Mouse (Mus musculus) left cerebral cortex, adult 2 months (tissue): ENCODE data around the gene Pogk. TPM values are rescaled to one million over a fixed set of nuclear protein-coding genes. Genes with fewer than 3 reads are reported as not detected.

Experiments used
- DNase-seq, 2 experiments: peaks; one replicate each; pipeline ENCODE4 v3.0.0; 2021 to 2022; ENCODE audit warnings: low spot score in 2 of 2, mixed read lengths in 1 of 2; ENCODE audit errors: extremely low spot score in 1 of 2
- H3K27ac ChIP-seq: fragments of 200-600 bp; 2 replicates; pipeline ENCODE4 v1.8.1; 2022
- H3K4me3 ChIP-seq: fragments of 200-600 bp; 2 replicates; pipeline ENCODE4 v1.8.1; 2022
- CTCF ChIP-seq: fragments of 200-600 bp; IDR thresholded peaks from 2 replicates; pipeline ENCODE4 v1.8.1; 2022; ENCODE audit warnings: antibody characterized with exemption, mild to moderate bottlenecking, moderate library complexity
- intact Hi-C: fragments of 180-260 bp; cut with DNase I; formaldehyde crosslinking; loops from one replicate; pipeline ENCODE4 v1.15.1; 2025
- total RNA-seq, 2 experiments: library from RNA; stranded (reverse); gene quantifications; 2 replicates each; pipeline ENCODE4 v1.2.3; 2021

Pogk gene
- total RNA-seq, 2 experiments from 2014 or later = 39.8 to 39.9 TPM

- intact Hi-C loops = loop anchor here (10.0 kb wide), 1 partner anchor 374 kb away; the partner anchor contains the start of gene Pou2f1
- no peak; the same call in 1 of the 2 replicates for TF ChIP-seq CTCF
- peak overlapping the region; percentile 52 for H3K4me3 ChIP-seq
Measured at GRCm38 (mm10) chr1:166378431-166379012, 31.1 kb downstream of the Pogk start.

GRCm38 (mm10) chr1:166377171-166377570 lies 32.5 kb downstream of the Pogk start:
- no peak overlapping the region for H3K4me3 ChIP-seq
- DNase-seq = no peak
- no peak for TF ChIP-seq CTCF
- intact Hi-C loops = loop anchor here (10.0 kb wide), 1 partner anchor 372 kb away; the partner anchor contains the start of gene Pou2f1
- H3K27ac ChIP-seq = no peak overlapping the region

More at GRCm38 (mm10) chr1:166378431-166379012, 31.1 kb downstream of the Pogk start:
- no peak for DNase-seq
- H3K27ac ChIP-seq = peak overlapping the region; percentile 83

DNA sequence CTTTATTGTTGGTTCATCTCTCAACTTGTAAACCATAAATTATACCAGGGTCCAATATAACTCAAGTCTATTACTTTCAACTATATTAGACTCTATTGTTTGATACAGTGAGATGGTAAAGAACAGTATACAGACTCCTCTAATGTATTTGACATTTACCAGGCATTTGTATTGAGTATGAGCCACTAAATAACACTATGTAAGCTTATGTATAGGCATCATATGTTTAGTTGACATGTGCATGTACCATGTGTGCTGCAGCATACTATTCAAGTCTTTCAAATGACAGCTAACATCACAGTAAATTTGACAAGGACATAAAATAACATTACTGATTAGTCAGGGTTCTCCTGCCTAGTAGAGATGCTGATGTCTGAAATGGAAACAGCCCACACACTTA lies 46.5 kb downstream of the Pogk start:
- TF ChIP-seq CTCF = no peak
- DNase-seq = no peak
- H3K4me3 ChIP-seq = no peak overlapping the region
- H3K27ac ChIP-seq = no peak overlapping the region
- intact Hi-C loops = loop anchor here (5.0 to 10.0 kb wide), 4 partner anchors 156 to 591 kb away; no protein-coding TSS in a partner anchor

- no peak for TF ChIP-seq CTCF
- Histone ChIP-seq H3K4me3 (no peak overlapping the region), H3K27ac (no peak overlapping the region)
- intact Hi-C loops = loop anchor here (5.0 to 10.0 kb wide), 4 partner anchors 155 to 590 kb away; no protein-coding TSS in a partner anchor
- DNase-seq = no peak
Measured at GRCm38 (mm10) chr1:166362659-166363058, 47.0 kb downstream of the Pogk start.

- Histone ChIP-seq H3K27ac (no peak overlapping the region), H3K4me3 (no peak overlapping the region)
- peak; percentile 24 for TF ChIP-seq CTCF
- intact Hi-C loops = loop anchor here (5.0 to 10.0 kb wide), 4 partner anchors 155 to 590 kb away; no protein-coding TSS in a partner anchor
- DNase-seq = no peak
Measured at GRCm38 (mm10) chr1:166361842-166362241, 47.8 kb downstream of the Pogk start.

DNA sequence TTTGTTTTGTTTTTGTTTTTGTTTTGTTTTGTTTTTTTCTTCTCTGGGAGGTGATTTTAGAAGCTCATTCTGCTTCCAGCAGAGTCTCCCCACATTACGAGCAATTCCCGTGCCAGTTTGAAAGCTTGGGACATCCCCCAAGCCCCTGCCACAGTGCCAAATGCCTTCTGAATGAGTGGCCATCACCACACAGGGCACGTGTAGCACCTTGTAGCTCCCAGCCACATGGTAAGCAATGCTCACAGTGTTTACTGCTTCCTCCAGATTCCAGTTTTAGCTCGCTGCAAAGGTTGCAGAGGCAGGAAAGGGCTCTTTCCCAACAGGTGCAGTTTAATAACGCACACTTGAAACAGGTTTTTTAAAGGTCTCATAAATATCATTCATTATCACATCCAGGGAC lies 48.8 kb downstream of the Pogk start:
- no peak for TF ChIP-seq CTCF
- intact Hi-C loops = loop anchor here (5.0 to 10.0 kb wide), 4 partner anchors 154 to 589 kb away; no protein-coding TSS in a partner anchor

DNA sequence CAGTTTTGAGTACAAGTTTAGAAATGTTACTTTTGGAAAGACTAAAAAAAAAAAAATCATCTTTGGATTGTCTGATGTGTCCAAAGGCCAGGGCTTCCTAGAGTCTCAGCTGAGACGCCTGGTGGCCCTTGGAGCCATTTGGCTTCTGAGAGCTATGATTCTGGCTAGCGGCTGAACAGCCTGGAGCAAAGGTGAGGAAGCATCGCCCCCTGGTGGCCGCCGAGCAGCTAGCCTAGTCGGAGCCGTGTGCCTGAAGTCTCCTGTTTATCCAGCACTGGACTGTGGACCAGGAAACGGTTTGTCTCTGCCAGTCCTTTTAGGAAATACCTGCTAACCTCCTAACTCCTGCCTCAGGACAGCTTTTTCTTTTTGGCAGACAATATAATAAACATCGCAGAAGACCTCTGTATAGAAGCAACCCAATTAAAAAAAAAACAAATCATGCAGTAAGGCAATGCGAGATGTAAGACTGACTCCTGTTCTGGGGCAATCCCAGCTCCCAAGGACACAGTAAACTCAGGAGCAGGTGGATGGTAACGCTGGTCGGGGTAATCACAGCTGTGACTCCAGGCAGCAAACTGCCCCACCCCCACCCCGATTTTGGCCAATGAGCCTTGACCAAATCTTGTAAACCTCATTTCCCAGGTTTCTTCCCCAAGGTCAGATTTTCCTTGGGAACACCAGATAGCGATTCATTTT lies 49.4 kb downstream of the Pogk start:
- H3K4me3 ChIP-seq = no peak overlapping the region
- peak; percentile 95 for TF ChIP-seq CTCF
- H3K27ac ChIP-seq = no peak overlapping the region
- peak; percentile 89 to 93 for DNase-seq
- intact Hi-C loops = loop anchor here (5.0 to 10.0 kb wide), 4 partner anchors 153 to 588 kb away; no protein-coding TSS in a partner anchor

More for the DNA sequence above, 48.8 kb downstream of the Pogk start:
- Histone ChIP-seq H3K4me3 (no peak overlapping the region), H3K27ac (no peak overlapping the region)
- no peak for DNase-seq

- no peak for DNase-seq
- intact Hi-C loops = loop anchor here (5.0 kb wide), 1 partner anchor 187 kb away; no protein-coding TSS in a partner anchor
- TF ChIP-seq CTCF = no peak; the same call in none of the 2 replicates
- Histone ChIP-seq H3K4me3 (no peak overlapping the region), H3K27ac (no peak overlapping the region)
Measured at GRCm38 (mm10) chr1:166349751-166350150, 59.9 kb downstream of the Pogk start.

GRCm38 (mm10) chr1:166349341-166349740 lies 60.3 kb downstream of the Pogk start:
- Histone ChIP-seq H3K4me3 (no peak overlapping the region), H3K27ac (no peak overlapping the region)
- TF ChIP-seq CTCF = no peak
- intact Hi-C loops = loop anchor here (5.0 kb wide), 1 partner anchor 187 kb away; no protein-coding TSS in a partner anchor
- no peak for DNase-seq

GRCm38 (mm10) chr1:166346906-166347305 lies 62.8 kb downstream of the Pogk start:
- no peak for DNase-seq
- no peak overlapping the region for H3K27ac ChIP-seq
- intact Hi-C loops = loop anchor here (5.0 kb wide), 1 partner anchor 185 kb away; no protein-coding TSS in a partner anchor
- no peak overlapping the region for H3K4me3 ChIP-seq
- no peak for TF ChIP-seq CTCF

- no peak for TF ChIP-seq CTCF
- Histone ChIP-seq H3K27ac (no peak overlapping the region), H3K4me3 (no peak overlapping the region)
- no peak for DNase-seq
- intact Hi-C loops = loop anchor here (5.0 kb wide), 1 partner anchor 183 kb away; no protein-coding TSS in a partner anchor
Measured at GRCm38 (mm10) chr1:166345602-166346001, 64.1 kb downstream of the Pogk start.
